ENCODE assay signal across 22 mouse cellular contexts in the genomic region with DNA sequence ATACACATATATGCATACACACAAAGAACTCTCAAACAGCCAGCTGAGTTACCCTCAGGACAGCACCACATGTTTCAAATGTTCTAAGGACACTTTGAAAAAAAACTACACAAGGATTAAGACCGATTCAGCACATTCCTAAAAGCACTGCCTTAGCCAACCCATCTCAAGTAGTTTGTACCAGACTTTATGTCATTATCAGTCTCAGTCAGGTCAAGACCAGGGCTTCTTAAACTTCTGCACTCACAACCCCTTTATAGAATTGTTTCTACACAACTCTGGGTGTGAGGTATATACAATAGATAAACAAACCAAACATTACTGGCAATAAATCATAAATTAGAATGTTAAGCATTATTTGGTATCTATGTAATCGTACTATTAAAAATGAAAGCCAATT.
DNase-seq lines count a peak whose midpoint lies in the region; ATAC-seq lines count a peak whose summit lies in the region.
"Had no signal": no experiment of that assay in that cellular context is flagged by ENCODE, and none has a peak within 500 bp of the region (broad histone marks: within the 10 kb centered on the region; RNA-seq: fewer than 3 reads in every experiment).

No protein-coding gene starts in this region.

- H3K9ac ChIP-seq in heart, embryonic 12.5 days: no peak overlapping the region
- no peak overlapping the region for H3K9ac ChIP-seq in lung, embryonic 16.5 days (ENCODE audit: low read length)
- H3K9ac ChIP-seq: embryonic facial prominence, embryonic 13.5 days; embryonic facial prominence, embryonic 15.5 days; forebrain, embryonic 12.5 days had no signal

- H3K4me2 ChIP-seq in heart, embryonic 12.5 days: no peak overlapping the region
- H3K4me2 ChIP-seq in lung, embryonic 16.5 days (ENCODE audit: low read depth, low read length): no peak overlapping the region
- H3K4me2 ChIP-seq: embryonic facial prominence, embryonic 13.5 days; embryonic facial prominence, embryonic 15.5 days; forebrain, embryonic 12.5 days had no signal

- H3K27ac ChIP-seq in heart, embryonic 10.5 days: no peak overlapping the region
- no peak overlapping the region for H3K27ac ChIP-seq in heart, embryonic 12.5 days (ENCODE audit: poor library complexity, severe bottlenecking)
- H3K27ac ChIP-seq in lung, embryonic 16.5 days (ENCODE audit: low read length): no peak overlapping the region
- H3K27ac ChIP-seq: embryonic facial prominence, embryonic 13.5 days; embryonic facial prominence, embryonic 15.5 days; forebrain, embryonic 10.5 days; forebrain, embryonic 12.5 days had no signal

- DNase-seq in heart, embryonic 10.5 days (ENCODE audit: low spot score): peak; percentile 11
- no peak for DNase-seq in lung, postnatal 14 days
- peak; percentile 13 for DNase-seq in 3T3-L1 (ENCODE audit: low read depth, low spot score)
- DNase-seq: adrenal gland, adult 2 months; adrenal gland, postnatal 10 days; adrenal gland, postnatal 25 days; cerebellum, adult 11 months; cerebellum, adult 18-20 months; cerebellum, adult 8-10 months; cerebellum, adult 9-11 months; cerebellum, postnatal 14 days; cerebellum, postnatal 36 days; embryo, embryonic 11 days had no signal

- WGBS in heart, embryonic 10.5 days: 80% methylated on average over 2 of the region's 2 CpGs
- WGBS in heart, embryonic 12.5 days: 84% methylated on average over 2 of the region's 2 CpGs
- 38% methylated on average over 2 of the region's 2 CpGs for WGBS in lung, embryonic 16.5 days

- no peaks in the 10 kb centered on the region for H3K27me3 ChIP-seq in heart, embryonic 10.5 days (ENCODE audit: insufficient read depth, poor library complexity, severe bottlenecking)
- no peaks in the 10 kb centered on the region for H3K27me3 ChIP-seq in heart, embryonic 12.5 days (replicated peaks)
- H3K27me3 ChIP-seq in lung, embryonic 16.5 days (ENCODE audit: control insufficient read depth, insufficient read depth, low read depth, low read length): no peaks in the 10 kb centered on the region
- H3K27me3 ChIP-seq: embryonic facial prominence, embryonic 13.5 days; embryonic facial prominence, embryonic 15.5 days; forebrain, embryonic 12.5 days had no signal

- no peak overlapping the region for H3K4me3 ChIP-seq in heart, embryonic 10.5 days
- no peak overlapping the region for H3K4me3 ChIP-seq in heart, embryonic 12.5 days
- no peak overlapping the region for H3K4me3 ChIP-seq in lung, embryonic 16.5 days (ENCODE audit: low read length)
- H3K4me3 ChIP-seq: embryonic facial prominence, embryonic 13.5 days; embryonic facial prominence, embryonic 15.5 days; erythroblast, embryonic 14.5 days; forebrain, embryonic 10.5 days; forebrain, embryonic 12.5 days had no signal

- H3K9me3 ChIP-seq in heart, embryonic 10.5 days: no peaks in the 10 kb centered on the region
- no peaks in the 10 kb centered on the region for H3K9me3 ChIP-seq in heart, embryonic 12.5 days (replicated peaks)
- H3K9me3 ChIP-seq in lung, embryonic 16.5 days (ENCODE audit: control insufficient read depth, low read length): no peaks in the 10 kb centered on the region
- H3K9me3 ChIP-seq: embryonic facial prominence, embryonic 13.5 days; embryonic facial prominence, embryonic 15.5 days; forebrain, embryonic 10.5 days; forebrain, embryonic 12.5 days had no signal

- no peak for ATAC-seq in heart, embryonic 12.5 days (ENCODE audit: insufficient number of reproducible peaks, low FRiP score)
- ATAC-seq in lung, embryonic 16.5 days (ENCODE audit: low read depth): peak; percentile 57
- ATAC-seq: forebrain, embryonic 14.5 days; forebrain, embryonic 16.5 days had no signal

- no peaks in the 10 kb centered on the region for H3K36me3 ChIP-seq in heart, embryonic 10.5 days
- no peaks in the 10 kb centered on the region for H3K36me3 ChIP-seq in heart, embryonic 12.5 days
- no peaks in the 10 kb centered on the region for H3K36me3 ChIP-seq in lung, embryonic 16.5 days (ENCODE audit: control insufficient read depth, insufficient read depth, low read length)
- H3K36me3 ChIP-seq: embryonic facial prominence, embryonic 13.5 days; embryonic facial prominence, embryonic 15.5 days; forebrain, embryonic 10.5 days; forebrain, embryonic 12.5 days had no signal

- H3K4me1 ChIP-seq in heart, embryonic 10.5 days: peaks cover 10% of the 10 kb centered on the region
- peaks cover 16% of the 10 kb centered on the region for H3K4me1 ChIP-seq in heart, embryonic 12.5 days (replicated peaks)
- no peaks in the 10 kb centered on the region; the same call in 1 of the 2 replicates for H3K4me1 ChIP-seq in lung, embryonic 16.5 days (replicated peaks; ENCODE audit: control insufficient read depth, insufficient read depth, low read length)
